Mouse (Mus musculus): ENCODE measurements around the gene Nedd9. TPM values are rescaled to one million over a fixed set of nuclear protein-coding genes. Genes with fewer than 3 reads are reported as not detected.

Gene Nedd9
- polyA plus RNA-seq, 1 experiment from 2014 or later, result 19.0 TPM

- Histone ChIP-seq H3K9me3 (replicated peaks) (no peaks in the 10 kb centered on the region), H3K27me3 (replicated peaks) (peaks cover 14% of the 10 kb centered on the region), H3K9ac (no peak overlapping the region), H3K4me2 (no peak overlapping the region), H3K36me3 (no peaks in the 10 kb centered on the region), H3K27ac (ENCODE audit: poor library complexity, severe bottlenecking) (no peak overlapping the region), H3K4me3 (no peak overlapping the region), H3K4me1 (replicated peaks) (peaks cover 13% of the 10 kb centered on the region)
- WGBS, result 1% methylated on average over 2 of the region's 2 CpGs
- ATAC-seq (ENCODE audit: insufficient number of reproducible peaks, low FRiP score), result no peak
These were observed 188.6 kb downstream of the Nedd9 start for GRCm38 (mm10) chr13:41298533-41298932.

- Histone ChIP-seq H3K27ac (ENCODE audit: poor library complexity, severe bottlenecking) (no peak overlapping the region), H3K9me3 (replicated peaks) (no peaks in the 10 kb centered on the region), H3K27me3 (replicated peaks) (peaks cover 8% of the 10 kb centered on the region), H3K4me2 (no peak overlapping the region), H3K9ac (no peak overlapping the region), H3K4me3 (no peak overlapping the region), H3K4me1 (replicated peaks) (peaks cover 13% of the 10 kb centered on the region), H3K36me3 (no peaks in the 10 kb centered on the region)
- WGBS, result 66% methylated on average over 10 of the region's 10 CpGs
- no peak for ATAC-seq (ENCODE audit: insufficient number of reproducible peaks, low FRiP score)
These were observed 190.8 kb downstream of the Nedd9 start for GRCm38 (mm10) chr13:41296396-41296795.

GRCm38 (mm10) chr13:41295886-41296285 is 191.3 kb downstream of the Nedd9 start:
- no peak overlapping the region for H3K4me2 ChIP-seq
- H3K36me3 ChIP-seq, result no peaks in the 10 kb centered on the region
- H3K27ac ChIP-seq (ENCODE audit: poor library complexity, severe bottlenecking), result no peak overlapping the region
- peaks cover 4% of the 10 kb centered on the region; the same call in 1 of the 2 replicates for H3K27me3 ChIP-seq (replicated peaks)
- no peak overlapping the region for H3K9ac ChIP-seq
- peaks cover 13% of the 10 kb centered on the region for H3K4me1 ChIP-seq (replicated peaks)
- WGBS, result 54% methylated on average over 6 of the region's 6 CpGs
- H3K4me3 ChIP-seq, result no peak overlapping the region
- ATAC-seq (ENCODE audit: insufficient number of reproducible peaks, low FRiP score), result no peak
- H3K9me3 ChIP-seq (replicated peaks), result no peaks in the 10 kb centered on the region

- 72% methylated on average over 5 of the region's 5 CpGs for WGBS
- Histone ChIP-seq H3K4me2 (no peak overlapping the region), H3K4me3 (no peak overlapping the region), H3K9me3 (replicated peaks) (no peaks in the 10 kb centered on the region), H3K36me3 (no peaks in the 10 kb centered on the region), H3K9ac (no peak overlapping the region), H3K27me3 (replicated peaks) (no peaks in the 10 kb centered on the region; the same call in 1 of the 2 replicates), H3K27ac (ENCODE audit: poor library complexity, severe bottlenecking) (no peak overlapping the region), H3K4me1 (replicated peaks) (peaks cover 3% of the 10 kb centered on the region; the same call in 1 of the 2 replicates)
- no peak for ATAC-seq (ENCODE audit: insufficient number of reproducible peaks, low FRiP score)
These were observed 193.6 kb downstream of the Nedd9 start for GRCm38 (mm10) chr13:41293595-41293994.

- Histone ChIP-seq H3K36me3 (no peaks in the 10 kb centered on the region), H3K4me3 (no peak overlapping the region), H3K9me3 (replicated peaks) (no peaks in the 10 kb centered on the region), H3K27ac (ENCODE audit: poor library complexity, severe bottlenecking) (no peak overlapping the region), H3K9ac (no peak overlapping the region), H3K27me3 (replicated peaks) (no peaks in the 10 kb centered on the region; the same call in 1 of the 2 replicates), H3K4me1 (replicated peaks) (0 out of 2 replicates have a peak, but pooled peaks cover 4% of the 10 kb centered on the region), H3K4me2 (no peak overlapping the region)
- ATAC-seq (ENCODE audit: insufficient number of reproducible peaks, low FRiP score), result no peak
- 74% methylated on average over 4 of the region's 4 CpGs for whole genome bisulfite sequencing
These were observed 195.6 kb downstream of the Nedd9 start for GRCm38 (mm10) chr13:41291466-41291974.

DNA sequence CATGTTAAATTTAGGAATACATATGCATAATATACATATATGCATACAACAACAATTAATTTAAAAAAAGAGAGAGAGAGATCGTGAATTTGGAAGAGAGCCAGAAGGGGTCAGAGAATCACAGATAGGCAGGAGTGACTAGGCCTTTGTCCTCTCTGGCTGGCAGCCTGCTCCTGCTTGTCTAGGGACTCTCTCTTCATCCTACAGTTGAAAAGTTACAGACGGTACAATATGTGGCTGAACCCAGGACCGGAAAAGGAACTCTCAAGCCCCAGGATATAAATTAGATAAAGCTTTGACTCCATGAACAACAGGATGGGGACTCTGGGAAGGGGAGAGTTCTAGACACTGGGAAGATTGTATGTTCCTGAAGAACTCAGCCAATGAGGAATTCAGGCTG is 200.9 kb downstream of the Nedd9 start:
- H3K27ac ChIP-seq (ENCODE audit: poor library complexity, severe bottlenecking), result peak overlapping the region; percentile 36; the same call in 1 of the 2 replicates
- H3K4me3 ChIP-seq, result no peak overlapping the region
- H3K27me3 ChIP-seq (replicated peaks), result no peaks in the 10 kb centered on the region
- ATAC-seq (ENCODE audit: insufficient number of reproducible peaks, low FRiP score), result 0 out of 2 replicates have a peak, but pooled peaks have one; percentile 66
- H3K4me2 ChIP-seq, result no peak overlapping the region
- peaks cover 15% of the 10 kb centered on the region for H3K4me1 ChIP-seq (replicated peaks)
- no peak overlapping the region for H3K9ac ChIP-seq
- WGBS, result 50% methylated on average over 3 of the region's 3 CpGs
- H3K9me3 ChIP-seq (replicated peaks), result no peaks in the 10 kb centered on the region
- H3K36me3 ChIP-seq, result no peaks in the 10 kb centered on the region

- no peak overlapping the region for H3K9ac ChIP-seq
- no peaks in the 10 kb centered on the region for H3K9me3 ChIP-seq (replicated peaks)
- WGBS, result 69% methylated on average over 4 of the region's 4 CpGs
- H3K4me3 ChIP-seq, result no peak overlapping the region
- no peaks in the 10 kb centered on the region for H3K36me3 ChIP-seq
- 0 out of 2 replicates have a peak, but pooled peaks cover 4% of the 10 kb centered on the region for H3K27me3 ChIP-seq (replicated peaks)
- no peak for ATAC-seq (ENCODE audit: insufficient number of reproducible peaks, low FRiP score)
- peaks cover 15% of the 10 kb centered on the region for H3K4me1 ChIP-seq (replicated peaks)
- H3K4me2 ChIP-seq, result no peak overlapping the region
- no peak overlapping the region for H3K27ac ChIP-seq (ENCODE audit: poor library complexity, severe bottlenecking)
These were observed 201.7 kb downstream of the Nedd9 start for GRCm38 (mm10) chr13:41285448-41285847.

DNA sequence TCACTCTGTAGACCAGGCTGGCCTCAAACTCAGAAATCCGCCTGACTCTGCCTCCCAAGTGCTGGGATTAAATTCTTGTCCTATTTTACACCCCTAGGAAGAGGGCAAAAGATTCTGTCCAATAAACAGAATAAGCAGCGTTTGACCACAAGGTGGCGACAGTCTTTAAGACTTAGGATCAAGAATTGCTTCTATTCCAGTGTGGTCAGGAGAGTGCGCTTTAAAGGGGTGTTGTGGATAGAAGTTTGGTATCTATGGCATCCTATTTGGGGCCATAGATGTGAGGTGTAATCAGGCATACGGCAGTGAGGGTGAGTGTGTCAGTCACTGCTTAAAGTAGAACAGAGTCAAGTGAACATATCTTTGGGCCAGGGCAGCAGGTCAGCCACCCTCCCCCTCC is 203.9 kb downstream of the Nedd9 start:
- no peak overlapping the region for H3K9ac ChIP-seq
- H3K27ac ChIP-seq (ENCODE audit: poor library complexity, severe bottlenecking), result no peak overlapping the region
- peaks cover 5% of the 10 kb centered on the region; the same call in 1 of the 2 replicates for H3K27me3 ChIP-seq (replicated peaks)
- peaks cover 2% of the 10 kb centered on the region; the same call in 1 of the 2 replicates for H3K9me3 ChIP-seq (replicated peaks)
- H3K4me2 ChIP-seq, result no peak overlapping the region
- no peak overlapping the region for H3K4me3 ChIP-seq
- H3K36me3 ChIP-seq, result no peaks in the 10 kb centered on the region
- H3K4me1 ChIP-seq (replicated peaks), result peaks cover 15% of the 10 kb centered on the region
- no peak for ATAC-seq (ENCODE audit: insufficient number of reproducible peaks, low FRiP score)
- WGBS, result 19% methylated on average over 5 of the region's 5 CpGs

DNA sequence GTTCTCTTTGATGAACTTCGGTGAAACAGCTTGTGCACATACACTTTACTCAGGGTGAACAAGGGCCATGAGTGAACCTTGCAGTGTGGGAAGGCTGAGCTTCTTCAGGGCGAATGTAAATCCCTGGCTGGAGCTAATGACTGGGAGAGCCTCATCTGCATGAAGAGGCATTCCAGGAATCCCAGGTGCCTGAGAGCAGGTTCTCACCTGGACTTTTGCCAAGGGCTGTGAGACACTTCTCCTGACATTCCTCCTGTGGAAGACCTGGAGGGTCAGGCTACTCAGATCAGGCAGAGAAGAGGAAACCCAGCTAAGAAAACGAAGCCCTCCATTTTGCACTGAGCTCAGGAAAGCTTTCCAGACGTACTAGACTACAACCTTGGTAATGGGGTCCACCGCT is 206.5 kb downstream of the Nedd9 start:
- peaks cover 7% of the 10 kb centered on the region; the same call in 1 of the 2 replicates for H3K9me3 ChIP-seq (replicated peaks)
- no peak overlapping the region for H3K27ac ChIP-seq (ENCODE audit: poor library complexity, severe bottlenecking)
- 66% methylated on average over 5 of the region's 5 CpGs for WGBS
- no peak overlapping the region for H3K4me3 ChIP-seq
- ATAC-seq (ENCODE audit: insufficient number of reproducible peaks, low FRiP score), result no peak
- no peak overlapping the region for H3K4me2 ChIP-seq
- H3K36me3 ChIP-seq, result no peaks in the 10 kb centered on the region
- H3K4me1 ChIP-seq (replicated peaks), result peaks cover 7% of the 10 kb centered on the region
- H3K9ac ChIP-seq, result no peak overlapping the region
- H3K27me3 ChIP-seq (replicated peaks), result peaks cover 5% of the 10 kb centered on the region; the same call in 1 of the 2 replicates

GRCm38 (mm10) chr13:41273927-41274650 is 213.1 kb downstream of the Nedd9 start, which contains the start of gene Gm17364:
Gm17364 (minus strand) TSS chr13:41273977.
- Histone ChIP-seq H3K4me1 (replicated peaks) (no peaks in the 10 kb centered on the region), H3K9me3 (replicated peaks) (peaks cover 7% of the 10 kb centered on the region; the same call in 1 of the 2 replicates), H3K27me3 (replicated peaks) (no peaks in the 10 kb centered on the region), H3K36me3 (peaks cover 8% of the 10 kb centered on the region), H3K4me2 (no peak within 1 kb of the TSS), H3K4me3 (no peak within 1 kb of the TSS), H3K27ac (ENCODE audit: poor library complexity, severe bottlenecking) (no peak within 1 kb of the TSS), H3K9ac (no peak within 1 kb of the TSS)
- no peak for ATAC-seq (ENCODE audit: insufficient number of reproducible peaks, low FRiP score)
- 87% methylated on average over 10 of the region's 10 CpGs for WGBS

DNA sequence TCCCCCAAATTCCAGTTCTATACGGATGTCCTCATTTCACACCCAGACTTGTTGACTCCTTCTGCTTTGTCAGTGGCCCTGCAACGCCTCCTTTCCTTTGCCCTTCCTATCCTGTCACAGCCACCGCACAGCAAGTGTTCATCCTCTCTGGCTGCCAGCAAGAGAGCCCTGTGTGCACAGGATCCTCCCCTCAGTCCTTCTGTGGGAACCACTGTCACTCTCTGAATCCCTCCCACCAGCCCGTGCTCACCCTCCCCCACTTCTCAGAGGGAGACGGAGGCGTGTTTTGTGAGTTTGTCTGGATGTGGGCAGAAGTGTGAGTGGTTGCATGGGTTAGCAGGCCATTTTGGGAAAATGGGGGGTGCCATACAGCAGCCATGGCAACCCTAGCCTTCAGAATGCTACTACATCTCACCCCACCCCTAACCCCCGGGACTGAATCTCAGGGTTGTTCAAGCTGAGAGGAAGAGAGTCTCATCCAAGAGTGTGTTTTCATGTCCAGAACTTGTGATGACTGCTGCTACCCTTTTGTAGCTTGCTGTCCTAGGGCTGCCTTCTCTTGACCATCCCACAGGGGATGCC is 219.2 kb downstream of the Nedd9 start:
- Histone ChIP-seq H3K27ac (ENCODE audit: poor library complexity, severe bottlenecking) (no peak overlapping the region), H3K9ac (no peak overlapping the region), H3K4me1 (replicated peaks) (peaks cover 9% of the 10 kb centered on the region), H3K27me3 (replicated peaks) (no peaks in the 10 kb centered on the region), H3K36me3 (no peaks in the 10 kb centered on the region), H3K4me3 (no peak overlapping the region), H3K9me3 (replicated peaks) (no peaks in the 10 kb centered on the region; the same call in 1 of the 2 replicates), H3K4me2 (0 out of 2 replicates have a peak overlapping the region, but pooled peaks have one; percentile 25)
- no peak for ATAC-seq (ENCODE audit: insufficient number of reproducible peaks, low FRiP score)
- 36% methylated on average over 7 of the region's 7 CpGs for WGBS

Data from heart, embryonic 12.5 days (tissue).